Mouse (Mus musculus): ENCODE data around the gene Noa1.

Gene Noa1

DNA sequence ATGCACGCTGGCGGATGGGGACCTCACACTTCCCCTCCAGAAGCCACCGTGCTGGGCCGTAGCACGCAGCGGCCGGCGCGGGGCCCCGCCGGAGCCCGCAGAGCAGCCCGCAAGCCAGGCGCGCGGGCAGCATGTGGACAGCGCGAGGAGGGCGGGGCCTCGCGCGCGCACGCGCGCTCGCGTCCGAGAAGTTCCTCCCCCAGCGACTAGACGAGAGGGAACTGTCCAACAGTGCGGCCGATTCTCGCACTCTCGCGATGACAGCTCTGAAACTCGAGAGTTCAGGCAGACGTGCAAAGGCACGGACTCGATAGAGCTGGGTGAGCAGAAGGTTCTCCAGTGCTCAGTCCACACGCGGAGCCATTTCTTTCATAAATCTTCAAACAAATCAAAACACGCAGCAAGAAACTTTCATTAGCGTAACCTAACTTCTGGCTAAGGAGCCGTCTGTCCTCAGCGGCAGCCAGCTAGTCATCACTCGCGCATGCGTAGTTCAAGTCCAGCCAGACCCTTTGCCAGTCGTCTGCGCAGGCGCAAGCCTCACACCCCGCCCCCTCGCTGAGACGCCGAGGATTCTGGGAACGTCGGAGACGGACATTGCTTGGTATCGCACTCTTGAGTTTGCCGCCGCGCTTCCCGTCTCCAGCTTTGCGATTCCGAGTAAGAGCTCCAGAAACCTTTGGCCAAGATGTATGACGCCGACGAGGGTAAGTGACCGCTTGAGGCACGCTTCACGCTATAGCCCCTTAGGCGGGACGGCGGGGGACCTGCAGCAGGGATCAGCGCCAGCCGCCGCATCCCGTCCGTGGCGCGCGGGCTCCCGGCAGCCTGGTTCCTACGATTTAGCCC, at the start of gene Noa1, which contains the start of gene Polr2b:
Gene Noa1, minus strand, starts transcription at position 161 of the 849 bp plus-strand sequence.
Gene Polr2b, plus strand, starts transcription at position 224 of the 849 bp plus-strand sequence.
- in situ Hi-C loops (cut with MboI, MseI) = no loop called here

DNA sequence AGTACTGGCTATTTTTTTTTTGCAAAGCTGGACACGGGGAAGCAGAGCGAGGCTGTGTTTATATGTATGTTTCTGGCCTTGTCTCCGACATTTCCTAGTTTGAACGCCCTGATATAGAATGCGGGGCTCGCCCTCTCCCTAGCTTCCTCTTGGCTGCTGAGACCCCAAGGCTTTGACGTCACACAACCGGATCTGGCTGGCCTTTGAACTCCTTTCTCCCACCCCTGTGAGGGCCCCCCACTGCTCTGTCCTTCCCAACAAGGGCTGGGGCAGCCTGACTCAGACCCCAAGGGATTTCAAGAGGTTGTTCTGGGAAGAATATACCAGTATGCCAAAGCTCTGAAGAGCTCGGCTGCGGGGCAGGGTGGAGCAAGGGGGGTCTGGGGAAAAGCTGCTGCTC, 48.5 kb upstream of the Noa1 start:
- in situ Hi-C loops (cut with MboI, MseI) = loop anchor here (5.0 to 10.0 kb wide), 2 partner anchors 46 to 104 kb away; partner anchors contain the start of gene Igfbp7

DNA sequence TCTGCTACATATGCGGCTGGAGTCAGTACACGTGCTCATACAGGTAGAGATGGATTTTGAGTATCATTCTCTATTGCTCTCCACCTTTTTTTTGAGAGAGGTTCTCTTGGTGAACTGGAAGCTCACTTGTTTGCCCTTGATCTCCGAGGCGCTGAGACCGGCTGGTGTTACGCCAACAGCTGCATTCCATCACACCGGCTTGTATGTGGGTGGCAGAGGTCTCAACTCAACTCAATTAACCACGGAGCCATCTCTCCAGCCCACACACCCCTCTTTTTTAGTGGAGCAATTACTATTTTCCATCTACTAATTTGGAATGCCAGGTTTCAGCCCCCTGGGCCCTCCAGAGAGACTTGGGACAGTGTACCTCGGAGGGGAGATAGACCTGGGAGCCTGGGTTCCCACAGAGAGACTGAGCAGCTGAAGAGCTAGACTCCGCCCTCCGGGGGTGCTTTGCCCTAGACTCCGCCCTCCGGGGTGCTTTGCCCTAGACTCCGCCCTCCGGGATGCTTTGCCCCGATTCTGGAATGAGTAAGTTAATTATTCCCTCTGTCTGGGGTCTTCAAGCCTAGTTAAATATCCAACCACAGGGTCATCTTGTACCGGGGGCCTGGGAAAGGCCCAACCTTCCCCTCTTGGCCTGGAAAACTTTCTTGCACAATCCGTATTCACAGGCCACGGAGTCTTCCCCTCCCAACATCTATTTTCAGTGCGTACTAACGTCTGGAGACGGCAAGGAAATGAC, 47.7 kb upstream of the Noa1 start:
- in situ Hi-C loops (cut with MboI, MseI) = loop anchor here (5.0 to 10.0 kb wide), 2 partner anchors 47 to 105 kb away; partner anchors contain the start of gene Igfbp7

DNA sequence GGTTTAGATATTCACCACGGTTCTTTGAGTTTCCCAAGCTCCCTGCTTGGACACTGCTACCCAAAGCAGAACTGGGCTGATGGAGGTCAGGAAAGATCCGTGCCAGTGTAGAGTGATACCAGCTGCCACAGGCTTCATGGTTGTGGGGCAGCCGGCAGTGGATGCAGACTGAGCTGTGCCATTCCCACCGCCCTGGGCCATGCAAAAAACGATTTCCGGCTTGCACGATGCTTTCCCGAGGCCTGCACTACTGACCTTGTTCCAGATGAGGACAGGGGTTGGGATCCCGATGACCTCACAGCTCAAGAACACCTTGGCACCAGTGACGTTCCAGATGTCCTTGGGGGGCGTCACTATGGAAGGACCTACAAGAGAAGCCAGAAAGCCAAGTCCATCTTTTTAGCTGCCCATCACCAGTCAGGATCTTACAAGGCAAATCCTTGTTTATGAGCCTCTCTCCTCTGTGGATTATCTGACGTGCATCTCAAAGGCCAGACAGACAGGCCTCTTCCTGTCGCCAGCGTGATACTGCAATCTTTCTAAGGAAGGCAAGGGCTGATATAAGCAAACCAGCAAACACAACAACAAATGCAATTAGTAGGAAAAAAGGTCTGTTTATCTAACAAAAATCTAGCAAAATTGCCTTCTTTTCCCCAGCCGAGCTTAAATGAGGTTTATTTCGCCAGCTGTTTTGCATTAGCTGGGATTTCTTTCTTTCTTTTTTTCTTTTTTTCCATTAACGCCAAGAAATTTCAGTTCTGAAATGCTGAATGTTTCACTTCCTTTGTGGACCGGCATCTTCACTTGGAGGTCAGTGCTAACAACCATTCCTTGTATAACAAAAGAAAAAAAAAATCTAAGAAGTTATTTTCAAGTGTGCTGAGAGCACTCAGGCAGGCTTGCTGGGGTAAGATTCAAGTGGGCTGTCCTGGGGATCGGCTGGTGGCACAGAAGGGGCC, 45.7 kb upstream of the Noa1 start:
- in situ Hi-C loops (cut with MboI, MseI) = loop anchor here (5.0 to 10.0 kb wide), 2 partner anchors 49 to 107 kb away; partner anchors contain the start of gene Igfbp7

DNA sequence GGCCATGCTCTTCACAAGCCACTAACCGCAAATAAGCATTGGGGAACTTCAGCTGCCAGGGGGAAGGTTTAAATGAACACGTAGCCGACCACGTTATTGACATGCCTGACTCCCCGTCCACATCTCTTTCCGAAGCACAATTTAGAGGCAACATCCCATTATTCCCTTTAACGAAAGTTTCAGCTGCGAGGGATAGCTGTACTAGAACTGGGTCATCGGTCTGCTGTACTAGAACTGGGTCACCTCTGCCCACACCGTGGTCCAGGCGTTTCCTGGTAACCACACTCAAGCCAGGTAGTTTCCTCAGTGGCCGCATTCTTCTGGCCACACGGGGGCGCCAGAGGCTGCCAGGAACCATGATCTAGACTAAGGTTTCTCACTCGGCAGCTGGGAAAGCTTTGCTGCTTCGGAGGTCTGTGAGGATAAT, 44.5 kb upstream of the Noa1 start:
- in situ Hi-C loops (cut with MboI, MseI) = loop anchor here (10.0 kb wide), 1 partner anchor 50 kb away; the partner anchor contains the start of gene Igfbp7

DNA sequence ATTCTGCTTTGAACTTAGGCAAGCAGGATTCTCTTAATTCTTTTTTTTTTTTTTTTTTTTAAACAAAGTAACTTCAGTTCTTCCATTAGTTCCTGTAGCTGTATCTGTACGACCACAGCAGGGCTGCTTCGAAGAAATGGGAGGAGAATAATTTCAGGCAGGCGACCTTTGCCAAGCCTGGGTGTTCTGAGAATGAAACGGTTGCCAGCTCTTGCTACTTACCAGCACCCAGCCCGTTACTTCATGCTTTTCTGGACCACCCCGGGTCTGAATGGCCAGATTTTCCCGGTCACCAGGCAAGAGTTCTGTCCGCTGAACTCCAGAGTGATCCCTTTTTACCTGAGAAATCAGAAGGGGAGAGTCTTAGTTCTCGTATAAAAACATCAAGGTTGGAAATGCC, 41.8 kb upstream of the Noa1 start:
- in situ Hi-C loops (cut with MboI, MseI) = loop anchor here (10.0 kb wide), 1 partner anchor 53 kb away; the partner anchor contains the start of gene Igfbp7

DNA sequence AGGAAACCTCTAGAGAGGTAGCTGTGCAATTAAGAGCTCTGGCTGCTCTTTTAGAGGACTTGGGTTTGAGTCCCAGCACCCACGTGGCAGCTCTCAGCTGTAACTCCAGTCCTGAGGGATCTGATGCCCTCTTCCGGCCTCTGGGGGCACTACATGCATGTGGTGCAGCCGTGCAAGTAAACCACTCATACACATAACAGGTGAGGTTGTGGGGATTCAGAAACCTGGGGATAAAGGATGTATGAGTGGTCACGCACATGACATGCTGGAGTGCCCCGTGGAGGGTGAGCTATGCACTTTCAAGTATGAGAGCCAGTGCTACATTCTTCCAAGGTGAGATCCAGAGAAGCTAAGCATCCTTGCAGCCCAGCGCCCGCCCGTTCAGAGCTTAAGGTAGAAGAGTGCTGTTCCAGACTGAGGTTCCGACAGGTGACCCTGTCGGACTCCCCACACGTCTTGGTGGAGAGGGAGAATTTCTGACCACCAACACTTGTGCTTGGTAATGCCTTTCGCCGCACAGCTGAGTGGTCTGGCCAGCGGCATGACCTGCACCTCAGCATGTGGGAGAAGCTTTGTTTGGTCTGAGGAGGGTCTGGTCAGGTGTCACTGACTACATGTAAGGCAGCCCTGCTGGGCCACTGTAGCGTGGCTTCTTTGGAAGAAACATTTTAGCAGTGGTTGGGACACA, 40.2 kb upstream of the Noa1 start:
- in situ Hi-C loops (cut with MboI, MseI) = loop anchor here (10.0 kb wide), 1 partner anchor 55 kb away; the partner anchor contains the start of gene Igfbp7

DNA sequence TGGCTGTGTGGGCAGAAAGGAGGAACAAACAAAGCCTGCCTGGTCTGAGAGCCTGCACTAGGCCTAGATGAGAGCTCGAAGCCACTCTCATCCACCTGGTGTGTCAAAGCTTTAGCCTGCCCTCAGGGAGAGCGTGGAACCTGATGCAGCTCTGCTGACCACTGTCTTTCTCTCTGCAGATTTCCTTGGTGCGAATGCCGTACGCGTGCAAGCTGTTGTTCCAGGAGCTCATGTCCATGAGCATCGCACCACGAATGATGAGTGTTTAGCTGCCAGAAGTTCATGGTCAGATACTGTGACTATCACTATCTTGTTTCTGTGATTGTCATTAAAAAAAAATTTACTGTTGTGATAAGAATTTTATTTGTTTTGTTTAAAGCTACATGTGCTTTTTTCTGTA, 39.0 kb upstream of the Noa1 start:
- in situ Hi-C loops (cut with MboI, MseI) = no loop called here

DNA sequence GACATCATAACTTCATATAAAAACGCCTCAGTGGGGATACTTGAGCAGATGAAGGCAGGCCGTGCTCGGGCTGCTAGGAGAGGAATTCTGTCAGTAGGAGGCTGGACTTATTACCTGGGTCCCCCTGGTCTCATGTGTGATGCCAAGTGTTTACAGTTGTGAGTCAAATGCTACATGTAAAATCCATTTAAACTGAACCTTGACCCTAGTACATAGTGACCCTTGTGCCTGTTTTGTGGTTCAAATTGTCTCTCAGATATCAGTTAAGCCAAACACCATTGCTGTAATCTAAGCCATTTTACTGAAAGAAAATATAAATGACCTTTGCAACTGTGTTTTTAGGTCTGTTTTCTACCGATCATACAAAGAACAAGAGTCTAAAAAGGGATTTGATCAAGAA, 30.1 kb upstream of the Noa1 start:
- in situ Hi-C loops (cut with MboI, MseI) = no loop called here

DNA sequence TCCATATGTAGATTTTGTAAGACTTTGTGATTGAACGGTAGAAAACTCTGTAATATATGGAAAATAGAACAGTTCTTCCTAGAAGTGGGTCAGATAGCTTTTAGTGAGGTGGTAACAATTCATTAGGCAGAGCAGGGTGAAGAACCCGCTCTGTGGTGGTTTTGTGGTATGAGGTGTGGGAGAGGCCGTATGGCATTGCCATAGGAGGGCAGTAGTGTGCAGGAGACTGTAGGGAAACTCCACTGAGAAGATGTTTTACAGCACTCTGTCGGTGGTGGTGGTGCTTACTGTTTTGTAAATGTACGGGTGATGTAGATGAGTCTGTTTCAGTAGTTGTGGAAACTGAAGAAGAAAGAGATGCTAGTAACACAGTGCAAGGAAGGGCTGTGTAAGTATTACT, 20.3 kb upstream of the Noa1 start:
- in situ Hi-C loops (cut with MboI, MseI) = no loop called here

DNA sequence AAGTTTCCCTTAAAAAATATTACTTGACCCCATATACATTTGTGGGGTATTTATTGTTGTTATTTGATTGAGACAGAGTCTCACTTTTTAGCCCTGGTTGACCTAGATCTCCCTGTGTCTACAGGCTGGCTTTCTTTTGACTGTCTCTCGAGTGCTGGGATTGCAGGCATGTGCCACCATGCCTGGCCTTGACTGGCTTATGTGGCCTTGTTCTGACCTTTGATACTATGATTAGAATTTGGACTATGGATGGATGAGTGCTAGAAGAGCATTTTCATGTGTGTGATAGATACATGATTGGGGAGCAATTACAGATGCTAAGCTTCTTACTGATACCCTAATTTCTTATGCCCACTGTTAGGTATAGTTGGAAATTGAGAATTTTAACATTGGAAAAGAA, 15.1 kb upstream of the Noa1 start:
- in situ Hi-C loops (cut with MboI, MseI) = loop anchor here (10.0 kb wide), 2 partner anchors 340 to 700 kb away; no protein-coding TSS in a partner anchor

DNA sequence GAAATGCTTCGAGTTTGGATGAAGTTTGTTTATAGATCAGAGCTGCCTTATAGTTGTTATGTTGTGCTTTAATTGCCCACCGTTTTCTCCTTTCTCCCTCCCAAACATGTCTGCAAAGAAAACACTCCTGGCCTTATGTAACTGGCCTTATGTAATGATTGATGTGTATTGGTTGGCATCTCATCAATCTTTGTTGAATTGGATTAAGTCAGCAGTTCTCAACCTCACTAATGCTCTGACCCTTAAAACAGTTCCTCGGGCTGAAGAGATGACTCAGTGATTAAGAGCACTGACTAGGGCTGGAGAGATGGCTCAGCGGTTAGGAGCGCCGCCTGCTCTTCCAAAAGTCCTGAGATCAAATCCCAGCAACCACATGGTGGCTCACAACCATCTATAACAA, 5.1 kb upstream of the Noa1 start:
- in situ Hi-C loops (cut with MboI, MseI) = no loop called here

DNA sequence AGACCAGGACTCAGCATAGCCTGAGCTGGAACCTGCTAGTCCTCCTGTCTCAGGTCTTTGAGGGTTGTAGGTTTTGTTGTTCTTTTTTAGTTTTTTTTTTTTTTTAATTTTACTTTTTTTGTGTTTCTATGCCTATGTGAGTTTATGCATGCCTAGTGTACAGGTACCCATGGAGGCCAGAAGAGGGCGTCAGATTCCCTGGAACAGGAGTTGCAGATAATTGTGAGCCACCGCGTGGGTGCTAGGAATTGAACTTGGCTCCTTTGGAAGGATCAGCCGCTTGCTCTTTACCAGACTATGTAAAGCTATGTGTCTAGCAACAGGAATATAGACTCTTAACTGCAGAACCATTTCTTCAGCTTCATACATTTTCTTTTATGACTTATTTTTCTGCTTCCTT, 4.3 kb upstream of the Noa1 start:
- in situ Hi-C loops (cut with MboI, MseI) = no loop called here

DNA sequence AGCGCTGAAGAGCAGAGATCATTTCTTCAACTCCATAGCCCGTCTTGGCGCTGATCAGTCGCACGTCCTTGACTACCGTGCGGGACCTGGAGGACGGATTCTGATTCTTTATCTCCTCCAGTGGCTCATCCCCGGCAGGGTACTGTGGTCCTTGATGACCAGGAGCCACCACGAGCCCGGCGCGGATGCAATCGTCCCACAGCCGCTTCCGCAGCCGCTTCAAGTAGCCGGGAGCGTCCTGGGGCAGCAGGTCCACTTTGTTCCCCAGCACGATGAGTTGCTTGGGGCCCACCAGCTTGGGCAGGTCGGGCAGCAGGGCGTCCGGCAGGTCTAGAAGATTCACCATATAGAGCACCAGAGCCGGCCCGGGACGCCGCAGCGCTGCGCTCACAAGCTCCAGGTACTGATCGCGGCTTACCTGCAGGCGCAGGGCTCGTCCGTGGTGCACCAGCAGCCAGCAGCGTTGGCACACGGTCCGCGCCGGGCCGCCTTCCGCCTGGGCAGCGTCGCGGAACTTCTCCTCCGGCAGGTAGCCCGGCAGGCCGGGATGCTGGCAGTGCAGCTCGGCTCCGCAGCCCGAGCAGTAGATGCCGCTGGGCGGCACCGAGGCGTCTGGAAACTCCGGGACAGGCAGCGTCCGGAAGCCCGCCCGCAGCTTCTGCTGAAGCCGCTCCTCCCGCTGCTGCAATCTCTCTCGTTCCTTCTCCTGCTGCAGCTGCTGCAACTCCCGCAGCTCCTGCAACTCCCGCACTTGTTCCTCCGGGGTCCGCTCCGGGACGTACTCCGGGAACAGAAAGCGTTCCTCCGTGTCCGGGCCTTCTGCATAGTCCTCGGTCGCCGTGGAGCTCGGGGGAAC, 605 bp downstream of the Noa1 start:
- in situ Hi-C loops (cut with MboI, MseI) = no loop called here

DNA sequence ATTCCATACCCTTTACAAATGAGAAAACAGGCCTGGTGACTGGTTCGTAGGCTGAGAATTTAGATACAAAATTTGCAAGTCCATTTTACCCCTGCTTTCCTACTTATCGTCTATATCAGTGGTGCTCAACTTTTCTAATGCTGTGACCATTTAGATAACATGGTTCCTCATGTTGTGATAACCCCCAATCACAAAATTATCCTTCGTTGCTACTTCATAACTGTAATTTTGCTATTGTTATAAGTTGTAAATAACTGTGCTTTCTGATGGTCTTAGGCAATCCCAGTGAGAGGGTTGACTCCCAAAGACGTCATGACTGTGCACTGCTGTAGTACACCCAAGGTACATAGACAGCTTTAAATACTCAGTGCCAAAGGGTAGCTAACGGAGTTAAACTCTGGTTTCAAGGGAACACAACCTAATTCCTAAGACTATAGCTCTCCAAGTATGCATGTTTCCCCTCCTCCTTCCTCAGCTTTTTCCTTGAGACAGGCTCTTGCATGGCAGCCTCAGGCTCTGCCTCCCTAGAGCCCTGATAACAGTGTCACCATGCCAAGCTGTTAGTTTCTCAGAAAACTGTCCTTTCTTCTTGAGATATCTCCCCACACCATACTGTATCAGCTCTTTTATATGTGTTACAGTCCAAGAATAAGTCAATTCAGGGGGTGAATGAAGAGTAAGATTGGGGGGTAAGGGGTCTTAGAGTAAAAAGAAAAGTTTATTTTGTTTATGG, 1.9 kb downstream of the Noa1 start:
- in situ Hi-C loops (cut with MboI, MseI) = no loop called here

DNA sequence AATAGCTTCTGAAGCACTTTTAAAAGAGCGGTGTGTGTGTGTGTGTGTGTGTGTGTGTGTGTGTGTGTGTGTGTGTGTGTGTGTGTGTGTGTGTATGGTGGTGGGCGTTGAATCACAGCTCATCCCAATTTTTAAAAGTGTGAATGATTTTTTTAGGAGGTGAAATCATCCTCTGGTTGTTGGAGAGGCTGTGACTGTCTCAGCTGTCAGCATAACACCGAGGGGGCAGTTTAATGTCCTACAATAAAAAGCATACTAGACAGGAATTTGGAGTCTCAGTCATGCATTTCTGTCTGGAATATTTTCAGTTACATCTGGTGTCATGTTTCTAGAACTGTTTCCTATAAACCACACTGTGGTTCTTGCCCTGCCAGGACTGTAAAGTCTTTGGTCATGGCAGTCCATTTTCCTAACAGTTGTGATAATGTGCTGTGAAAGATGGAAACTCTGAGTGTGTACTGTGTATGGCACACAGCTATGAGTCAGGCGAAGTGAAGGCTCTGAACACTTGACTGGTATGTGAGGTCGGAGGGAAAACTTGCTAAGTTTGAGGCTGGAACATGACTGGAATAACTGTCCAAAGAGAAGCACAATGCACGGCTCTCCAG, 8.5 kb downstream of the Noa1 start:
- in situ Hi-C loops (cut with MboI, MseI) = no loop called here

DNA sequence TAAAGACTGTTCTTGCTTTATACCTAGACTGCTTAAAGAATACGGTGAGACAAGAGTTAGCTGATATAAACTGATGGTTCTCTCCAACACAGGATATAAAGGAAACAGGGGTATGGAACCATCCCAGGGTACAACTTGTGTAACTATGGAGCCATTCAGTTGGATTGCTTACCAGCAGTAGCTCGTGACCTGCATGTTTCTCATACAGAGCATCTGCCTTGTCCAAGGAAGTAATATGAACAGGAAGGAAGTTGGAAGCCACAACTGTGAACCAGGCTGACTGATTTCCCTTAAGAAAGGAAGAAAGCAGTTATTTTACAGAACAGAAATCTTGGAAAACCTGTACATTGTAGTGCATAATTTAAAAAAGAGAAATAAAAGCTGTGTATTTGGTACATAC, 10.4 kb downstream of the Noa1 start:
- in situ Hi-C loops (cut with MboI, MseI) = no loop called here

DNA sequence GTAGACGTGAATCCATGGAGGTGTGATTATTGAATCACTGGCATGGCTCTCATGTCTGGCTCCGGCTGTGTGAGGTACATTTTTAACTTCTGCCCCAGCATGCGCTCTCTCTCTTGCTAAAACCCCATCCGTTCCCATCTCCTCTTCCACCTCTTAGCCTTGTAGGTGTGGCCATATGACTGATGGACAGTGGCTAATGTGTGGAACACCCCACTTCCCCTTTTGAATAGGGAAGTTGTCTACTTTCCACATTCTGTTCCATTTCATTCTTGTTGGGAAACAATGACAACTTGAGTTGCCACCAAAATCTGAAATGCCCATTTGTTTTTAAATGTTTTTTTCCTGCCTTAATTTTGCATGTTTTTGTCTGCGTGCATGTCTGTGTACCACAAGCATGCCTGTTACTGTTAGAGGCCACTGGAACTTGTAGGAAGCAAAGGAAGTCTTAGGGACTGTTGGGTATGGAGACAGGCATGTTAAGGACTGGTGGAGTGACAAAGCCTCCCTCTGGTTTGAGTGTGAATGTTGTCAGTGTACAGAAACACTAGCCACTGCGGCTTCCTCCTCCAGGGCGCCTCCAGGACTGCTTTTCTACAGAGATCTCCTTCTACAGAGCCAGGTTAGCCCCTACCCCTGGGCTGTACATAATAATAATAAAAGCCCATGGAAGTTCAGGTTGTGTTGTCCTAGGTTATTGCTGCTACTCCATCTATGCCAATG, 16.9 kb downstream of the Noa1 start:
- in situ Hi-C loops (cut with MboI, MseI) = no loop called here

Data from T-helper 1 cell (primary cell).